Mouse (Mus musculus) thymus, adult 2 months (tissue): ENCODE data around the gene Pgap3. TPM values are rescaled to one million over a fixed set of nuclear protein-coding genes. Genes with fewer than 3 reads are reported as not detected.

Experiments
- DNase-seq: peaks from one replicate; pipeline ENCODE4 v3.0.0; 2021
- H3K27ac ChIP-seq: fragments of 200-500 bp; 2 replicates; pipeline ENCODE4 v1.5.1; 2012; ENCODE audit warnings: low read length, control low read depth; ENCODE audit not compliant: control insufficient read depth, insufficient read depth
- H3K27me3 ChIP-seq: fragments of 200-500 bp; 2 replicates; pipeline ENCODE4 v1.6.1; 2012; ENCODE audit warnings: mild to moderate bottlenecking, low read length, moderate library complexity, mixed read lengths; ENCODE audit not compliant: control insufficient read depth, insufficient read depth
- H3K36me3 ChIP-seq: fragments of 200-500 bp; 2 replicates; pipeline ENCODE4 v1.6.1; 2012; ENCODE audit warnings: mild to moderate bottlenecking, low read length, moderate library complexity; ENCODE audit not compliant: control insufficient read depth, insufficient read depth
- H3K4me1 ChIP-seq: fragments of 200-500 bp; replicated peaks from 2 replicates; pipeline ENCODE4 v1.6.1; 2012; ENCODE audit warnings: low read length; ENCODE audit not compliant: control insufficient read depth, insufficient read depth
- H3K4me3 ChIP-seq: fragments of 200-500 bp; 2 replicates; pipeline ENCODE4 v1.5.1; 2012; ENCODE audit warnings: mild to moderate bottlenecking, low read length, control low read depth, moderate library complexity; ENCODE audit not compliant: control insufficient read depth, insufficient read depth
- CTCF ChIP-seq: fragments of 200-500 bp; IDR thresholded peaks from 2 replicates; pipeline ENCODE4 v1.5.1; 2012; ENCODE audit warnings: mild to moderate bottlenecking, control low read depth, low read length, moderate library complexity, borderline replicate concordance; ENCODE audit not compliant: control insufficient read depth, poor library complexity, insufficient read depth; ENCODE audit errors: extremely low read depth
- POLR2A ChIP-seq: fragments of 200-500 bp; IDR thresholded peaks from 2 replicates; pipeline ENCODE4 v1.6.1; 2012; ENCODE audit warnings: mild to moderate bottlenecking, low read length, control low read depth, moderate library complexity; ENCODE audit not compliant: control insufficient read depth, poor library complexity, insufficient read depth; ENCODE audit errors: extremely low read depth
- WGBS: fragments of 180-500 bp; shearing (Covaris S2); methylation state at CpG from one replicate; pipeline ENCODE4 v1.1.7; 2018; 5-methylcytosine and 5-hydroxymethylcytosine counted together
- polyA plus RNA-seq: library from polyadenylated mRNA; depleted of rRNA; stranded (reverse); fragments of >200 nt; gene quantifications from 2 replicates; pipeline ENCODE4 v1.2.3, GENCODE M21; 2012

Pgap3 gene
- polyA plus RNA-seq, 1 experiment = 51.8 TPM

DNA sequence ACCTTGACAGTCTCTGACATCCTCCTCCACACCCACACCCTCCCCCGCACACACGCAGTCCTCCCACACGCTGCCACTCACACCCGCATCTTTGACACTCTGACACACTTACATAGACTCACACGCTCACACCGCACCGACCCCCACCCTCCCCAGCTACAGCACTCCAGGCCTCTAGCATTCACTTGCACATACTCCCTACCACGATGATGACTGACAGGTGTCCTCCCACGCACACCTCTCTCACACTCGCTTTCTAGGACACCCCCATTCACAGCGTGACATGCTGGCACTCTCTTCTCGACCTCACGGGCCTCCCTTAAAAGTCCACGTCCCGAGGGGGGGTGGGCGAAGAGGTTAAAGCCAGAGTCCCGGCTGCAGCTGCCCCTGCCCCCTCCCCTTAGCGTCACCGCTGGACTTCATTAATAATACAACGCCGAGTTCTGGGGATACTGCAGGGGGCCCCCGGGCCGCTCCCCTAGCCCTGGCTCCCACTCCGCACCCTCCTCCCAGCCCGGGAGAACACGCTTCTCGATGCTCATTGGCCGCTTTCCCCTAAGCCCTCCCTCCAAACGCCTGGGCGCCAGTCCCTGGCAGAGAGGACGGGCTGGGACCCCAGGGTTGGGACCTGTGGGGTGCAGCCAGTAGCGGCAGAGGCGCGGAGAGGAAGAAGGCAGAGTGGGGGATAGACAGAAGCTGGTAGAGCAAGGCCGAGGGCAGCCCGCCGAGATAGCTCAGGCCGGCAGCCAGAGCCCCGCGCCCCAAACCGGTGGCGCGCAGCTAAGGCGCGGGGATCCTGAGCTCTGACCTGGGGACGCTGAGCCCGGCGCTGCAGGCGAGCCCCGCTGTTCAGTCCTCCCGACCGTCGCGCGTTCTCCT lies 52.0 kb downstream of the Pgap3 start, which contains the start of gene Ppp1r1b:
Ppp1r1b (plus strand) TSS at position 322 of the 879 bp plus-strand sequence.
- DNase-seq = peak; percentile 70
- no peak within 1 kb of the TSS for H3K27ac ChIP-seq
- WGBS = 2% methylated on average over 55 of the region's 55 CpGs
- no peaks in the 10 kb centered on the region for H3K36me3 ChIP-seq
- H3K4me3 ChIP-seq = peak within 1 kb of the TSS; percentile 32
- TF ChIP-seq POLR2A = peak; percentile 32; the same call in 1 of the 2 replicates
- no peak; the same call in 1 of the 2 replicates for TF ChIP-seq CTCF
- peaks cover 7% of the 10 kb centered on the region for H3K4me1 ChIP-seq
- peaks cover 4% of the 10 kb centered on the region; the same call in 1 of the 2 replicates for H3K27me3 ChIP-seq

DNA sequence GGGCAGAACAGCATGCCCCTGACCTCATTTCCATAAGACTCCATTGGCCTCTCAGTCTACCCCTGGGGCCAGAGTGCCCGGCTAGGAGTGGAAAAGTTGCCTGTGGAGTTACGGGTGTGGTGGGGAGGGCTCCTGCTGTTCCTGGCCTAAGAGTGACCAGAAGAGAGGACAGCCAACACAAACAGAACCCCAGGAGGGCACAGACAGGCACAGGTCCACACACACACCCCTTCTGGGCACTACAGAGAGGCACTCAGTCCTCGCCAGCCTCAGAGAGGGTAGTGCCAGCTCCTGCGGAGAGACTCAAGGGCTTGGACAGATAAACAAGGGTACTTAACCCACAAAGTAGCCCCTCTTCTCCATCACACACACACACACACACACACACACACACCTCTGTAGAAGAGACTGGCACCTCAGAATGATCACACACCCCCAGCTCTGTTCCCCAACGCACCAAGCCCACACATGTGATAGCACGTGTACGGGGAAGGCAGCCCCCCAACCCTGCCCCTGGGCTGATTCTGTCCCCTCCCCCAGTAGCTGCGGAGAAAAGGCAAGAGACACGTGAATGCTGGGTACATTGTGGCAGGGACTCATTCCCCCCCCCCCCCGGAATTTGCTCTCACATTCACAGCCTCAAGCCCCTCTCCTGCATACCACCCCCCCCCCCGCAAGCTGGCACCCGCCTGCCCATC lies 52.8 kb downstream of the Pgap3 start:
- Histone ChIP-seq H3K36me3 (no peaks in the 10 kb centered on the region), H3K4me3 (no peak overlapping the region; the same call in 1 of the 2 replicates), H3K4me1 (peaks cover 9% of the 10 kb centered on the region), H3K27me3 (peaks cover 4% of the 10 kb centered on the region; the same call in 1 of the 2 replicates), H3K27ac (no peak overlapping the region)
- 39% methylated on average over 10 of the region's 12 CpGs for WGBS
- DNase-seq = no peak
- TF ChIP-seq CTCF = no peak
- TF ChIP-seq POLR2A = no peak

DNA sequence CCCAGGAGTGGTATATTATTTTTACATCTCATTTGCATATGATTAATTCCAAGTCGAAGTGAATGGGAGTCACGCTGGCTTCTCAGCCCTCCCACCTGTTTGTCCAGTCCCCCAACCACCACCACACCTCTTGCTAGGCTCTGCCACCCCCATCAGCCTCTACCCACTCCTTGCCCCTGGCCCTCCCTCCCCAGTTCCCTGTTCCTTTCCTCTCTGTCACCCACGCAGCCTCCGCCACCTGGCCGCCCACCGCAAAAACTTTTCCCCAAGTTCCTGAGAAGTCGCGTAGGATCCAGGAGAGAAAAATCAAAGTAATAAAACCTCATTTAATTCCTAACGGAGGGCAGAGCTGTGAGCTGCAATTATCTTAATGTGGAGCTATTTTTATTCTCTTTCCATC lies 54.1 kb downstream of the Pgap3 start:
- H3K4me3 ChIP-seq = no peak overlapping the region
- 11% methylated on average over 9 of the region's 9 CpGs for WGBS
- peaks cover 9% of the 10 kb centered on the region for H3K4me1 ChIP-seq
- H3K36me3 ChIP-seq = no peaks in the 10 kb centered on the region
- H3K27me3 ChIP-seq = peaks cover 4% of the 10 kb centered on the region; the same call in 1 of the 2 replicates
- no peak overlapping the region for H3K27ac ChIP-seq
- DNase-seq = no peak
- TF ChIP-seq CTCF (no peak), POLR2A (no peak)

DNA sequence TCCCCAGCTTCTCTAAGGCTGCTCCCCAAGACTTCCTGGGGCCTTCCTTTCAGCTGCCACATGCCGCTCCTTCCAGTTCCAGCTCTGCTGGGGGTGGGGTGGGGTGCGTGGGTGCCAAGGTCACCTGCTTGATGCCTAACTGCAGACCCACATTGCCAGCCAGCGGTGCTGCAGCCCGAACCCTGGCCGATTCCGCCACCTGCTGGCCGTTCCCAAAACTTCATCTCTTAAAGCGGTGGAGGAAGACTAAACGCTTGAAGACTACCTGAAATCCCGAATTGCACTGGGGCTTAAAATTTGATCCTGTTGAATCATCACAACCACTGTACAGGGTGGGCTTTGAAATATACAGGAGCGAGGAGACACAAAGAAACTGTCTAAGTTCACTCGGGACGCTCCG lies 55.0 kb downstream of the Pgap3 start:
- Histone ChIP-seq H3K4me1 (peaks cover 9% of the 10 kb centered on the region), H3K27ac (no peak overlapping the region), H3K27me3 (peaks cover 4% of the 10 kb centered on the region; the same call in 1 of the 2 replicates), H3K36me3 (no peaks in the 10 kb centered on the region), H3K4me3 (no peak overlapping the region)
- WGBS = 2% methylated on average over 14 of the region's 14 CpGs
- DNase-seq = peak; percentile 85
- TF ChIP-seq POLR2A (no peak), CTCF (peak; percentile 92)

DNA sequence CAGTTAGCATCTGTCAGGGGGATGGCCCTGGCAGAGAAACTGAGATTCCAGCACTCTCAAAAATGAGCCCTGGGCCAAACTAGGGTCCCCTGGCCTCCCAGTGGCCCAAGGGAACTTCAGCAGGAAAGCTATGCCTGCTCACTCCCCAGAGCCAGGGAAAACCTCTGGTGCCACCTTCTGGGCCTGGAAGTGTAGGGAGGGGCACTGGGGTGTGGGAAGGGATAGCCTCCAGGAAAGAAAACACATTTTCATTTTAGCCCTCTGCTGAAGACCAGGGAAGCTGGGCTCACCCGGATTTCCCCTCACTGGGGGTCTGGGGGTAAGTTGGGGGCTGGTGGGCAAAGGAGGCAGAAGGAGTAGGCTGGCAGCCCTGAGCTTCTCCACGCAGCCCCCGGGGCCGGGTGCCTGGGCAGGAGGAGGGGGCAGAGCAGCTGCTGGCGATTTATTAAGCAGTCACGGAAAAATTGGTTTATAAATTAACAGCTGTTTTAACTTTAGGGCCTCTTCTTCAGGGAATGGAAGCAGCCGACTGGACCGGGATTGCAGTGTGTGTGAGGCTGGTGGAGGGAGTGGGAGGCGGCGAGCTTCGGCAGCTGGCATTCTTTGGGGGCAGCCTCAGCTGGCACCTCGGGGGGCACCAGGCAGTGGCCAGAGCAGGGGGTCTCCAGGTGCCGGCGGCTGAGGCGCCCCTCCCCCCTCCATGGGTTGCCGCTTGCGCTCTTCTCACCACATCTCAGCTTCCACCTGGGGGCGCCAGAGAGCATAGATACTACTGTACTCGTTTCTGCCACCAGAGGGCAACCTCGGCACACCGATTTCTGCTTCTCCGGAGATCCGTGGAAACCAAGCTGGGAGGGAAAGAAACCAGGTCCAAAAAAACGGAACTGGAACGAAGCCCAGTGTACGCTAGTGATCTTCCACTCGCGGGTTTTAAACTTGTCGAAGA lies 58.0 kb downstream of the Pgap3 start:
- Histone ChIP-seq H3K27ac (no peak overlapping the region), H3K4me3 (no peak overlapping the region)
- 4% methylated on average over 29 of the region's 29 CpGs for WGBS

More for the DNA sequence above, 58.0 kb downstream of the Pgap3 start:
- TF ChIP-seq CTCF (peak; percentile 99), POLR2A (no peak)
- Histone ChIP-seq H3K4me1 (peaks cover 2% of the 10 kb centered on the region), H3K27me3 (peaks cover 16% of the 10 kb centered on the region; the same call in 1 of the 2 replicates), H3K36me3 (no peaks in the 10 kb centered on the region)
- peak; percentile 89 for DNase-seq
